Mouse (Mus musculus) gastrocnemius, postnatal 36 days (tissue): ENCODE measurements at regions not wholly inside any gene's neighbourhood (a gene's known extent, or its start where the extent isn't known, plus 50 kb on each side); places are given as distances from the start of the nearest gene placed in this dataset.

Experiments
- DNase-seq, 2 experiments: peaks; one replicate each; pipeline ENCODE4 v3.0.0; 2022
- intact Hi-C: fragments of 180-260 bp; cut with DNase I; formaldehyde crosslinking; loops from one replicate; pipeline ENCODE4 v1.15.1; 2025

DNA sequence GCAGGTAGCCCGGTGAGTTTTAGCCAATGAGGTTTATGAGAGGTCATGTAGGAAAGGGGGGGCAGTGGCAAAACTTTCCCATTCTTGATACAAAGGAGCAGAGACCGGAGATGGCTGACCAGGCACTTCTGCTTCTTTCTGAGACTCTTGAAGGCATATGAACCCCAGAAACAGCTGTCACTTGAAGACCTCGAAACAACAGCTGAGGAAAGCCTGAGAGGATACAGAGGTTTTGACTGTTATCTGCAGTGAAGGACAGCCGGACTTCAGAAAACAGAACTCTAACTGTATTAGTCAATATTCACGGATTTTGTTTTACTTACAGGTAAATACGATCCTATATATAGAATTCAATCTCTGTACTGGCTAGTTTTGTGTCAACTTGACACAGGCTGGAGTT lies 50.0 kb upstream of the Tiparp start:
- DNase-seq: no peak

DNA sequence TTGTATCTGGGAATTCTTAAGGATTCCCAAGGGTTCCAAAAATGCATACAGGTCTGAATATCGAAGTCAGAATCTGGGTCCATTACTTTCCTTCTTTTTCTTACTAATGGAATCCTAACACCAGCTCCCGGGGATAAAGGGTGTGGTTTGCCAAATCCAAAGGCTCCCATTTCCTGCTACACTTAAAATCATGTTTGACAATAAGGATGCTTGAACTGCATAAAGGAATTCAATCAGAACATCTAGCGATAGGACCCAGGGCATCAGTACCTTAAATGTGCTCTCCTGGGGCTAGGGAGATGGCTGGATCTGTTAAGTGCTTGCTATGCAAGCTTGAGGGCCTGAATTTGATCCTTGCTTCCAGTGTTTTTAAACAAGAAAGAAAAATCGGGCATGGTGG lies 51.1 kb upstream of the Tiparp start:
- DNase-seq: no peak
- intact Hi-C loops: no loop called here

More for the DNA sequence above, 50.0 kb upstream of the Tiparp start:
- intact Hi-C loops: no loop called here

DNA sequence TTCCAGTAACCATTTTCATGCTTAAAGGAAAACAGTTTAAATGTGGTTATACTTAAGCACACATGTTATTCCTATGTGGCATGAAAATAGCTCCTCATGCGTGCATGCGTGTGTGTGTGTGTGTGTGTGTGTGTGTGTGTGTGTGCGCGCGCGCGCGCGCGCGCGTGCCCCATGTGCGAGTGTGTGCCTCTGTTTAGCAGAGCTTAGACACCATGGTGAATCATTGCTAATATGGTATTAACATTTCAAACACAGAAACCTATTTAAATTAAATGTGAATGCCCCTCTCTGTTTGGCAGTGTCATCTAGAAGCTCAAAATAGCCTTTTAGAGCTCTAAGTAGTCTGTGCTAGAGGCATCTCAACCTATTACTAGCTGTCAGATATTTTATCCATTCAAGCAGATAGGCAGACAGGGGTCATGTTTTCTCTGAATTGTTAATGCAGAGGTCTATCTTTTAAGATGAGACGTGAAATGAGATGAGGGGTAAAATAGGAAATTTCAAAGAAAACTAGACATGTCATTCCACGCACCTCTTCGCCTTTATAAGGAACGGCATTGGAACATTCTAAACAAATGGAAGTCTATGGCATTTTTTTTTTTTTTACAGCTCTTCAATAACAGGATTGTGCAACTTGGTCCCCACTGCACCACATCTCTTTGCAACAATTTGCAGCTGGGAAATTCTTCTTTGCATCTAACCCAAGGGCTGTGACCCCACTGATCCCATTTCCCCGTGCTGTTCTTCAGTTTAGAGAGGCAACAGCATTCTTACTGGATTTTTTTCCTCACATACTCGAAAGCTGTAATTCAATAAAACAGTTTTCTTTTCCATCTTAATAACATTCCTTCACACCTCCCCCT lies 51.9 kb upstream of the Tiparp start:
- intact Hi-C loops: no loop called here

GRCm38 (mm10) chr3:65474585-65474984 lies 53.6 kb upstream of the Tiparp start:
- intact Hi-C loops: no loop called here
- DNase-seq: no peak

More for the DNA sequence above, 51.9 kb upstream of the Tiparp start:
- DNase-seq: no peak

GRCm38 (mm10) chr3:65471796-65472195 lies 56.4 kb upstream of the Tiparp start:
- intact Hi-C loops: no loop called here
- DNase-seq: peak; percentile 50 to 57

GRCm38 (mm10) chr3:65469207-65469606 lies 59.0 kb upstream of the Tiparp start:
- no peak for DNase-seq
- intact Hi-C loops: no loop called here

GRCm38 (mm10) chr3:65464769-65465168 lies 63.4 kb upstream of the Tiparp start:
- intact Hi-C loops: no loop called here
- no peak for DNase-seq

DNA sequence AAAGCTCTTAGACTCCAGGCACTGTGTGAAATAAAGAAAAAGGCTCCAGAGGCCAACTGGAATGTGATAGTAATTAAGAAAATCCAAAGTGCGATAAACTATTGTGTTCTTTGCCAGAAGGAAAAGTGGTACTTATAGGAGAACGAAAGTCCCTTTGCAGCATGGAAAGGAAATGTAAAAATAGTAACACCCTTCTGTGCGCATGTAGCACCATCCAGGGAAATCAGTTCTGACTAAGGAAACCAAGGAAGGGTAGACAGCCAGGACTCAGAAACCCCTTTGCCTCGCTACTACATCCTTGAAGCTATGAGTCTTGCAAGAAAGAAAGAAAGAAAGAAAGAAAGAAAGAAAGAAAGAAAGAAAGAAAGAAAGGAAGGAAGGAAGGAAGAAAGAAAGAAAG lies 67.3 kb upstream of the Tiparp start:
- intact Hi-C loops: no loop called here
- no peak for DNase-seq

DNA sequence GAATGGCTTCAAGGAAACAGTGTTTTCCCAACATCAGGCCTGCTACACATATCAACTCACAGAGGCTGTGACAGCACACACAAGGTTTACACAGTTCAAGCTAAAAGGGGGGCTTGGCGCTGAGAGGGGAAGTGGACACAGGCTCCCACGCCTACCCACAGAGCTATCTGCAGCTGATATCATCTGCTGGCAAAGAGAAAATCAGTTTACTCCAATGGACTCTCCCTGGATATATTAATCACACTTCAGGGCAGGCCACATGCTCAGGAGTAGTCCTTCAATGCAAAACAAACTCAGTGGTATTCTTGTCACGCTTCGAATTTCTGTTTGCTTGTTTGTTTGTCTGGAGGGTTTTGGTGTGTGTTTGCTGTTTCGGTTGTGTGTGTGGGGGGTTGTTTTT lies 67.3 kb upstream of the Ssr3 start:
- intact Hi-C loops: no loop called here
- no peak for DNase-seq

DNA sequence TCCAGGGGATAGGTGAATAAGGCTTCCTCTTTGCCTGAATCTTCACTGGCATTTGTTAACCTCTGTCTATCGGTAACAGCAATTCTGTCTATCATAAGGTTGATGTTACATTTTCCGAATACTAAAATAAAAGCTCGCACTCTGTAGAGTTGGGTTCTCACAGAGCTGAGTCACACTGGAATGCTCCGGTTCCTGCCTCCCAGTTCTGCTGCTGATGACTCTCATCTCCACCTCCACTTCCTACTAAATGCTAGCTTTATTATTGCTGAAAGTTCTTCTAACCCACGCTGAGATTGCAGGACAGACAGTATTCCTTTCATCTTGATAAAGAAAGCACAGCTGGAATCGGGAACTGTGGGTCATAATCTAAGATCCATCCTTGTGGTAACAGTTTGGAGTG lies 65.5 kb upstream of the Ssr3 start:
- intact Hi-C loops: no loop called here
- DNase-seq: no peak

DNA sequence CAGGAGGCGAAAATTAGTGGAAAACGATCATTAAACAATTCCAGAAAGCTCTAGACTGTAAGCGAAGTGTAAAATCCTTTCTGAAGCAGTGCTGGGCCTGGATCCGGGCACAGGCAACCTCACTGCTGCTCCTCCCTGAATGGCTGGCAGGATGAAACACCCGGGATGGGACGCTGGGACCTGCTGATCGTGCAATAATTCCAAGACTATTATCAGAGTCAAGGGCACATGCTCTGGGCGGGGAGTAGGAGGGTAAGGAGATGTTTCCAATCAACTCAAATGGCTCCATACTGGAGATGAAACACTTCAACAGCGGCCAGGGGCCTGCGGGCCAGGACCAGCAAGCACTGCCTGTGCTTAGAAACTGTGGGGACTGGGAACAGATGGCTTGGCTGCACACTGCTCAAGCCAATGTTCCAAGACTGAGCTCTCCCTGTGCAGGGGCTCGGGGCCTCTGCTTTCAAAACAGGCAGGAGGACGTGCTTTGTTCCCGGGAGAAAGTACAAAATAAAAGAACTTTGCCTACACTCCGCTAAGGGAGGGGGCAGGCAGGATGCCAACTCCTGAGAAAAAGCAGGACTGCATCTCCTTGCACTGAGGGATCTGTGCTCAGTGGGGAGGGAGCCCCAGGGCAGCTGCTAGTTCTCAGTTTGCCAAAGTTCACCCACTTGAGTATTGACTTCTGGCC lies 63.3 kb upstream of the Ssr3 start:
- peak; percentile 66 to 68 for DNase-seq
- intact Hi-C loops: no loop called here

DNA sequence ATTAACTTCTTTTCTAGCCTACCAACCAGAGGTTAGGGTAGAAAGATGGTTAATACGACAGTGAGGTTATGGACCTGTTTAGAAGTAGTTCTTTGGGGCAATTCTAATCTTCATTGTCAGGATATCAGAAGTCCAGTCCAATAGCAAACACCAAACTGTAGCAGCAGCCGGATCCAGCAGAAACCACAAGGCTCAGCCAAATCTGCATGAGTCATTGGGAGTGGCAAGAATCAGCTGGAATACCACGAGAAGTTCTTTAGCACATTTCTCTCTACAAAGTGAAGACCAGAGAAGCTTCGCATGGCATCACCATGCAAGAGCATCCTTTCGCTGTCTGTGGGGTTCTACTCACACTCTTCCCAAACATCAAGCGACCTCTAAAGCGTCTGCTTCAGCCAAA lies 61.9 kb upstream of the Ssr3 start:
- intact Hi-C loops: no loop called here
- no peak for DNase-seq

GRCm38 (mm10) chr3:65449176-65449575 lies 56.8 kb upstream of the Ssr3 start:
- no peak for DNase-seq
- intact Hi-C loops: no loop called here

DNA sequence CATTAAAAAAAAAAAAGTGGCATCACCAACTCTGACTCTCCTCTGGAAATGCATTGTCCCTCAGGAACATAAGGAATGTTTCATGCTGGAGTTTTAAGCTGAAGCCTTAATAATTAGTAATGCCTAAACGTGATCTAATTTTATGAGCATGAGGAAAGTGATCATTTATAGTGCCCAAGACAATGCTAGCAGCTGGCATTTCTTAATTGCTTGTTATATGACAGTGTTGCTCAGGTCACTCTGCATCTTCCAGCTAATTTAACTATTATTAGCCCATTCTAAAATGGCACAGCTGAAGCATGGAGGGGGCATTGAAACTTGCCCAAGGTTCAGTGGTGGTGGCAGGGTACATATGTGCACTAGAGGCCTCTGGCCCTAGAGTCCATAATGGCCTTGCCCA lies 51.3 kb upstream of the Ssr3 start:
- intact Hi-C loops: loop anchor here (5.0 kb wide), 1 partner anchor 84 kb away; the partner anchor contains the start of gene Tiparp
- DNase-seq: no peak

- DNase-seq: no peak
- intact Hi-C loops: loop anchor here (5.0 kb wide), 1 partner anchor 84 kb away; the partner anchor contains the start of gene Tiparp
Observed at GRCm38 (mm10) chr3:65442946-65443345, 50.5 kb upstream of the Ssr3 start.

- intact Hi-C loops: loop anchor here (5.0 kb wide), 1 partner anchor 85 kb away; the partner anchor contains the start of gene Tiparp
- peak; percentile 31 to 52 for DNase-seq
Observed at GRCm38 (mm10) chr3:65442269-65442668, 49.8 kb upstream of the Ssr3 start.
